Mouse (Mus musculus) intestine, postnatal 0 days (tissue): ENCODE measurements around the gene Apba2. TPM values are rescaled to one million over a fixed set of nuclear protein-coding genes. Genes with fewer than 3 reads are reported as not detected.

Experiments
- ATAC-seq: fragments of 200-750 bp; cut with Nextera tagmentation; 2 replicates; pipeline ENCODE4 v1.8.0; 2017; ENCODE audit warnings: mild to moderate bottlenecking, moderate TSS enrichment, moderate library complexity
- H3K27ac ChIP-seq: fragments of 300-500 bp; sonication (generic); 2 replicates; pipeline ENCODE4 v1.5.1; 2014; ENCODE audit warnings: mild to moderate bottlenecking, low read depth, low read length, moderate library complexity
- H3K27me3 ChIP-seq: fragments of 300-500 bp; sonication (generic); replicated peaks from 2 replicates; pipeline ENCODE4 v1.6.1; 2014; ENCODE audit warnings: low read length, mixed read lengths; ENCODE audit not compliant: control insufficient read depth, insufficient read depth
- H3K36me3 ChIP-seq: fragments of 300-500 bp; sonication (generic); 2 replicates; pipeline ENCODE4 v1.6.1; 2014; ENCODE audit warnings: mild to moderate bottlenecking, moderate library complexity; ENCODE audit not compliant: control insufficient read depth, insufficient read depth
- H3K4me1 ChIP-seq: fragments of 300-500 bp; sonication (generic); replicated peaks from 2 replicates; pipeline ENCODE4 v1.6.1; 2014; ENCODE audit warnings: antibody characterized with exemption, low read length, mixed read lengths; ENCODE audit not compliant: control insufficient read depth, insufficient read depth
- H3K4me2 ChIP-seq: fragments of 300-500 bp; sonication (generic); replicated peaks from 2 replicates; pipeline ENCODE4 v1.6.1; 2014; ENCODE audit warnings: low read depth, mild to moderate bottlenecking, moderate library complexity
- H3K4me3 ChIP-seq: fragments of 300-500 bp; sonication (generic); 2 replicates; pipeline ENCODE4 v1.5.1; 2014; ENCODE audit warnings: low read depth, low read length
- H3K9ac ChIP-seq: fragments of 300-500 bp; sonication (generic); 2 replicates; pipeline ENCODE4 v1.6.1; 2014; ENCODE audit warnings: mild to moderate bottlenecking, low read depth, low read length
- H3K9me3 ChIP-seq: fragments of 300-500 bp; sonication (generic); 2 replicates; pipeline ENCODE4 v1.6.1; 2016; ENCODE audit warnings: mixed run types; ENCODE audit not compliant: control insufficient read depth
- CTCF ChIP-seq: sonication (generic); IDR thresholded peaks from 2 replicates; pipeline ENCODE4 v1.5.1; 2016; ENCODE audit warnings: low read depth, mild to moderate bottlenecking, control low read depth, antibody characterized with exemption, moderate library complexity
- WGBS: fragments of 180-500 bp; shearing (Covaris S2); extraction: QIAGEN DNeasy Blood & Tissue Kit; methylation state at CpG from one replicate; pipeline ENCODE4 v1.1.7; 2014; 5-methylcytosine and 5-hydroxymethylcytosine counted together
- polyA plus RNA-seq: library from polyadenylated mRNA; unstranded; fragments of >200 nt; fragmentation: Nextera tagmentation; extraction: Ambion mirVana; gene quantifications from 2 replicates; pipeline ENCODE4 v1.2.1, GENCODE M21; 2015

Apba2 gene
- polyA plus RNA-seq, 1 experiment from 2014 or later = 4.3 TPM

GRCm38 (mm10) chr7:64588636-64589389, 87.3 kb downstream of the Apba2 start:
- no peak overlapping the region for H3K4me3 ChIP-seq
- no peak overlapping the region for H3K9ac ChIP-seq
- WGBS = 76% methylated on average over 11 of the region's 11 CpGs
- no peak for ATAC-seq
- TF ChIP-seq CTCF = no peak
- H3K9me3 ChIP-seq = no peaks in the 10 kb centered on the region
- no peak overlapping the region for H3K27ac ChIP-seq
- H3K4me1 ChIP-seq = no peaks in the 10 kb centered on the region
- H3K4me2 ChIP-seq = no peak overlapping the region
- no peaks in the 10 kb centered on the region for H3K27me3 ChIP-seq
- no peaks in the 10 kb centered on the region for H3K36me3 ChIP-seq

- no peak for ATAC-seq
Observed at GRCm38 (mm10) chr7:64595256-64595655, 93.8 kb downstream of the Apba2 start.

DNA sequence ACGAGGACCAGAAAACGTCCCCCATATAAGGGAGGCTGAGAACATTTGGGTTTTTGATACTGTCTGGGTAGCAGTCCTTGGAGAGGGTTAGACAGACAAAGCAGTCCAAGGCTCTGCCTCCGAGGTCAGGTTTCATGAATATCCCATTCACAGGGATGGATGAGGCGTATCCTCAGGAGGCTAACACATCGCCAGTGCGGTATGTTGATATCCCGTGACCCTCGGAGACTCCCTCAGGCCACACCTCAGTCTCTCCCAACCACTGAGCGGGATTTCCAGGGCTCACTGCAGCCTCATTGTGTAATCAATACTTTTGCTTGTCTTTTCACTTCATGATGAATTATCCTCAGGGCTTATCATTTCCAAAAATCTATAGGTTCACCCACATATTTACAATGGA, 95.1 kb downstream of the Apba2 start:
- no peaks in the 10 kb centered on the region for H3K36me3 ChIP-seq
- H3K27me3 ChIP-seq = no peaks in the 10 kb centered on the region
- no peaks in the 10 kb centered on the region for H3K9me3 ChIP-seq
- WGBS = 62% methylated on average over 9 of the region's 9 CpGs
- H3K4me1 ChIP-seq = no peaks in the 10 kb centered on the region
- no peak overlapping the region for H3K9ac ChIP-seq
- TF ChIP-seq CTCF = no peak
- H3K4me3 ChIP-seq = no peak overlapping the region
- no peak overlapping the region for H3K27ac ChIP-seq
- H3K4me2 ChIP-seq = no peak overlapping the region
- no peak for ATAC-seq

More at GRCm38 (mm10) chr7:64595256-64595655, 93.8 kb downstream of the Apba2 start:
- H3K36me3 ChIP-seq = no peaks in the 10 kb centered on the region
- no peak for TF ChIP-seq CTCF
- H3K27ac ChIP-seq = no peak overlapping the region
- no peak overlapping the region for H3K4me3 ChIP-seq
- H3K27me3 ChIP-seq = no peaks in the 10 kb centered on the region
- H3K4me2 ChIP-seq = no peak overlapping the region
- no peak overlapping the region for H3K9ac ChIP-seq
- WGBS = 63% methylated on average over 6 of the region's 6 CpGs
- H3K4me1 ChIP-seq = no peaks in the 10 kb centered on the region
- no peaks in the 10 kb centered on the region for H3K9me3 ChIP-seq

DNA sequence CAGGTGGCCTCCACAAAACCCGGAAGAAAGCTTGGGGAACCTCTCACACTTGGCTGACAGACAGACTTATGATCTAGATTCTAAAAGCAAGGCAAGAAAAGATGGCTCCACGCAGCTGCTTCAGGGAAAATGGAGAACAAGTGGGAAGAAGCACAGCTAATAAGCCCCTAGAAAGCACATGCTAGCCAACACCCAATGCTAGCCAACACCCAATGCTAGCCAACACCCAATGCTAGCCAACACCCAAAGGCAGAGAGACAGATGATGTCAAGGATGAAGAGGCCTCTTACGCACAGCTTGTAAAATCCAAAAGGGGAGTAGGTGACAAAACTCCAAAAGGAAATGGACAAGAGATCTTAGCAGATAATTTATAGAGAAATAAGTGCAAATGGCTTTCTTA, 108.4 kb downstream of the Apba2 start:
- Histone ChIP-seq H3K9ac (no peak overlapping the region), H3K27ac (no peak overlapping the region), H3K4me3 (no peak overlapping the region), H3K4me1 (no peaks in the 10 kb centered on the region), H3K36me3 (no peaks in the 10 kb centered on the region), H3K9me3 (no peaks in the 10 kb centered on the region), H3K4me2 (no peak overlapping the region), H3K27me3 (no peaks in the 10 kb centered on the region)
- no peak for TF ChIP-seq CTCF
- WGBS = 89% methylated on average over 3 of the region's 3 CpGs
- ATAC-seq = no peak

GRCm38 (mm10) chr7:64610875-64611274, 109.4 kb downstream of the Apba2 start:
- Histone ChIP-seq H3K27ac (no peak overlapping the region), H3K9ac (no peak overlapping the region), H3K4me2 (no peak overlapping the region), H3K36me3 (no peaks in the 10 kb centered on the region), H3K9me3 (no peaks in the 10 kb centered on the region), H3K4me1 (no peaks in the 10 kb centered on the region), H3K27me3 (no peaks in the 10 kb centered on the region), H3K4me3 (no peak overlapping the region)
- TF ChIP-seq CTCF = peak; percentile 30; the same call in 1 of the 2 replicates
- 60% methylated on average over 4 of the region's 4 CpGs for WGBS
- ATAC-seq = no peak

DNA sequence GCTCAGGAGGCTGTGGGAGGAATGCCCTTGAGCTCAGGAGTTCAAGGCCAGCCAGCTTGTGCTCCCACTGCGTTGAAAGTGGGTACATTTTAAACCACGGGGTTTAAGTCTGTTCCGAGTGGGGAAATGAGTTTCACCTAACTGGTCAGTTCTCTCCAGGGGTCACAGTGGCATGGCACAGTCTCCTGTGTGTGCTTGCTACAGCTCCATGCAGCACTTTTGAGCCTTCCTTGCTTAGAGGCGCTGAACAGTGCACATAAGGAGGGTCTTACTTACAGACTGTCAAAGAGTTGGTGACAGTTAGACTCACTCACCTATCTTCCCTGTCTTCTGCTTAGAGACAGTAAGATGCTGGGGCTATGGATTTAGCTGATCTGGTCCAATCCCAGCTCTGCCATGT, 117.8 kb downstream of the Apba2 start:
- H3K4me2 ChIP-seq = no peak overlapping the region

GRCm38 (mm10) chr7:64626494-64626893, 125.0 kb downstream of the Apba2 start:
- H3K4me1 ChIP-seq = no peaks in the 10 kb centered on the region
- no peak overlapping the region for H3K4me3 ChIP-seq
- 61% methylated on average over 8 of the region's 8 CpGs for WGBS
- H3K4me2 ChIP-seq = no peak overlapping the region
- ATAC-seq = no peak
- no peak overlapping the region for H3K27ac ChIP-seq
- no peak for TF ChIP-seq CTCF
- H3K36me3 ChIP-seq = no peaks in the 10 kb centered on the region
- no peaks in the 10 kb centered on the region for H3K27me3 ChIP-seq
- no peak overlapping the region for H3K9ac ChIP-seq
- no peaks in the 10 kb centered on the region for H3K9me3 ChIP-seq

More for the DNA sequence above, 117.8 kb downstream of the Apba2 start:
- Histone ChIP-seq H3K27me3 (no peaks in the 10 kb centered on the region), H3K4me1 (no peaks in the 10 kb centered on the region), H3K9ac (no peak overlapping the region), H3K27ac (no peak overlapping the region), H3K36me3 (no peaks in the 10 kb centered on the region), H3K9me3 (no peaks in the 10 kb centered on the region), H3K4me3 (no peak overlapping the region)
- 86% methylated on average over 4 of the region's 4 CpGs for WGBS
- ATAC-seq = no peak
- TF ChIP-seq CTCF = no peak
